Mouse (Mus musculus) ES-Bruce4 (cell line): Measurements from ENCODE around the gene Dcaf17.

Source experiments
- CTCF ChIP-seq: IDR thresholded peaks from one replicate; pipeline ENCODE4 v1.8.1; 2011; ENCODE audit warnings: low read depth, low read length
- EP300 ChIP-seq: IDR thresholded peaks from 2 replicates; pipeline ENCODE4 v1.6.1; 2011; ENCODE audit warnings: low read depth, low read length; ENCODE audit not compliant: insufficient read depth

DNA sequence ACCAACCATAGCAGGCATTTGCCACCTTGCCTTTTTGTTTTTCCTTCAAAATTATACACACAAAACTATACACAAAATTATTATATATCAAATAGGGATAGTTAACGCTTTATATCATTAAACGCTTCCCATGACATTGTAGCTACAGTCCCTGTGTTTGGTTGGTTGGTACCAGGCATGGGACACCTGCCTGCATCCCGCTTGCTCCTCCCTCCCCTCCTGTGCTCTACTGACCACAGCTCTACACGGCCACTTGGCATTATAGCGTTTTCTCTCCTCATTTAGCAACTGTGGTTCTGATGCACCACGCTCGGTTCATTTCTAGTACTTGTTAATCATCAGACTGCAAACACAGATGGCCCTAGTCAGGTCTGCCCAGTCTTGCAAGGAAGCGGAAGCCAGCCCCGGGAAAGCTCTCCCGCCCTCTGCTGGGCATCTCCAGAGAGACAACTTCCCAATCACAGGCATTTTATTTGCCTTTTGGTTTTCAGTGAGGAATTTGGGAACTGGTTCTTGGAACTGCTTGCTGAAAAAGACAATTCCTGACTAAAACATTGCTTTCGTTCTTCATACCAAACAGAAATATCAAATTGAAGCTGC lies 15.5 kb upstream of the Dcaf17 start:
- TF ChIP-seq CTCF (peak; percentile 82), EP300 (no peak)
